Mouse (Mus musculus) liver, embryonic 15.5 days (tissue): ENCODE data around the gene Tex37. TPM values are rescaled to one million over a fixed set of nuclear protein-coding genes. Genes with fewer than 3 reads are reported as not detected.
A peak's percentile ranks its signal among the peaks of the same experiment; 100 is the strongest.

Source experiments
- ATAC-seq: fragments of 200-750 bp; cut with Nextera tagmentation; 2 replicates; pipeline ENCODE4 v1.8.0; 2017; ENCODE audit warnings: moderate number of reproducible peaks, mild to moderate bottlenecking, moderate library complexity; ENCODE audit not compliant: insufficient read depth
- H3K27ac ChIP-seq: fragments of 300-500 bp; sonication (generic); replicated peaks from 2 replicates; pipeline ENCODE4 v1.5.1; 2015; ENCODE audit warnings: mild to moderate bottlenecking, inconsistent platforms
- H3K27me3 ChIP-seq: fragments of 300-500 bp; sonication (generic); 2 replicates; pipeline ENCODE4 v1.6.1; 2015; ENCODE audit warnings: mild to moderate bottlenecking, inconsistent platforms
- H3K36me3 ChIP-seq: fragments of 300-500 bp; sonication (generic); replicated peaks from 2 replicates; pipeline ENCODE4 v1.6.1; 2015; ENCODE audit warnings: moderate library complexity, mild to moderate bottlenecking, inconsistent platforms
- H3K4me1 ChIP-seq: fragments of 300-500 bp; sonication (generic); replicated peaks from 2 replicates; pipeline ENCODE4 v1.6.1; 2015; ENCODE audit warnings: inconsistent platforms
- H3K4me2 ChIP-seq: fragments of 300-500 bp; sonication (generic); 2 replicates; pipeline ENCODE4 v1.6.1; 2015; ENCODE audit warnings: moderate library complexity, mild to moderate bottlenecking, inconsistent platforms
- H3K4me3 ChIP-seq: fragments of 300-500 bp; sonication (generic); replicated peaks from 2 replicates; pipeline ENCODE4 v1.5.1; 2015; ENCODE audit warnings: mild to moderate bottlenecking, inconsistent platforms
- H3K9ac ChIP-seq: fragments of 300-500 bp; sonication (generic); 2 replicates; pipeline ENCODE4 v1.6.1; 2015; ENCODE audit warnings: moderate library complexity, mild to moderate bottlenecking, inconsistent platforms
- H3K9me3 ChIP-seq: fragments of 300-500 bp; sonication (generic); replicated peaks from 2 replicates; pipeline ENCODE4 v1.6.1; 2016; ENCODE audit warnings: inconsistent platforms
- WGBS: fragments of 180-500 bp; shearing (Covaris S2); methylation state at CpG from one replicate; pipeline ENCODE4 v1.1.7; 2015; ENCODE audit warnings: mixed read lengths; ENCODE audit not compliant: insufficient replicate concordance; 5-methylcytosine and 5-hydroxymethylcytosine counted together
- polyA plus RNA-seq: library from polyadenylated mRNA; unstranded; fragments of >200 nt; fragmentation: Nextera tagmentation; extraction: Ambion mirVana; gene quantifications from 2 replicates; pipeline ENCODE4 v1.2.1, GENCODE M21; 2015

Gene Tex37
- polyA plus RNA-seq, 1 experiment from 2014 or later, result not detected

DNA sequence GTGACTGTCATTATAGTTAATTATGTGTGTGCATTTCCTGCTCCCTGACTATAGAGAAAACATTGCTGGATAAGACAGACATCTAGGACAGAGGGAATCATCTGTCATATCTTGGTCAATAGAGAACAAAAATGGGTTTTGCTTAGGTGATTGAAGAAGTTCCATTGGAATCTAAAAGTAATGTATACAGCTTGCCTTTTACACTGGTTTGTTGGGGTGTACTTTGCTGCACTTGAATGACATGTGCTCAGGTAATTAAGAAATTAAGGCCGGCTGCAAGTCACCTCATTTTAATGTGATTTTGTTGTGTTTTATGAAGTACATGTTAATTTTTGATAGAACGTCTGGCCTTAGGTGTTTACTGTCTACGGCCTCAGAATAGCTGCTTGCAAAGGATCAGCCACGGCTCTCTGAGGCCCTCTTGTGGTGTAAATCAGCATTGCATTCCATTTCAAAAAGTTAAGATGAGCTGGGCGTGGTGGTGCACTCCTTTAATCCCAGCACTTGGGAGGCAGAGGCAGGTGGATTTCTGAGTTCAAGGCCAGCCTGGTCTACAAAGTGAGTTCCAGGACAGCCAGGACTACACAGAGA lies 37.9 kb downstream of the Tex37 start:
- ATAC-seq, result no peak
- 7% methylated on average over 5 of the region's 5 CpGs for WGBS
- Histone ChIP-seq H3K9ac (no peak overlapping the region), H3K36me3 (peaks cover 56% of the 10 kb centered on the region), H3K27me3 (no peaks in the 10 kb centered on the region), H3K9me3 (no peaks in the 10 kb centered on the region), H3K4me2 (no peak overlapping the region), H3K27ac (no peak overlapping the region), H3K4me3 (no peak overlapping the region), H3K4me1 (no peaks in the 10 kb centered on the region)

GRCm38 (mm10) chr6:70875017-70875416 lies 43.7 kb downstream of the Tex37 start:
- ATAC-seq, result no peak
- H3K4me2 ChIP-seq, result no peak overlapping the region
- H3K4me1 ChIP-seq, result peaks cover 17% of the 10 kb centered on the region; the same call in 1 of the 2 replicates
- H3K36me3 ChIP-seq, result peaks cover 16% of the 10 kb centered on the region; the same call in 1 of the 2 replicates
- H3K9ac ChIP-seq, result no peak overlapping the region
- H3K27me3 ChIP-seq, result no peaks in the 10 kb centered on the region
- no peak overlapping the region for H3K27ac ChIP-seq
- no peaks in the 10 kb centered on the region for H3K9me3 ChIP-seq
- H3K4me3 ChIP-seq, result no peak overlapping the region
- WGBS, result 73% methylated on average over 1 of the region's 1 CpGs

DNA sequence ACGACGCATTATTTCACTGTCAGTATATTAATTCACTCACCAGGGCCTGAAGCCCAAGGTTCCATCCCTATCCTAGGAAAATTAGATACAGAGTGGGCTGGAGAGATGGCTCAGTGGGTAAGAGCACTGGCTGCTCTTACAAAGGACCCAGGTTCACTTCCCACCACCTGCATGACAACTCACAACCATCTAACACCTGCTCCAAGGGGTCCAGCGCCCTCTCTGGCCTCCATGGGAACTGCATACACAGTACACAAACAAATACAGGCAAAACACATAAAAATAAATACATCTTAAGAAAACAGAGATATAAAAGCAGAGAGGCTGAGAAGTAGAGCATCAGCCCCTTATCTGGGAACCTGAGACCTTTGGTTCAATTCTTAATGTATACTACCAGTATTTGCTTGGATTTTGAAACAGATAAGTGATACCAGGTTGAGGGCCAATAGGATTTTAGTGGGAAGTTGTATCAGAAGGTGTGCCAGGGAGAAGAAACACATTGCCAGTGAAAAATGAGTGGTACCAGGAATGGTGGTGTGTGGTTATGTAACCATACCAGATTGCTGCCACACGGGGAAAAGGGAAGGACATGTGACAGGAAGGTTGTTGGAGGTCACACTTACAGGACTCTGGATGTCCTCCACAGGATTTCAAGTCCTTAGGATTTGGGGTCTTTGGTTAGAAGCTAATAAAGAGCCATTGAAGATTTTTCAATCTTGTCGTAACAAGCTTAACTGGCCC lies 44.5 kb downstream of the Tex37 start:
- Histone ChIP-seq H3K9me3 (no peaks in the 10 kb centered on the region), H3K4me2 (no peak overlapping the region), H3K27me3 (no peaks in the 10 kb centered on the region), H3K9ac (no peak overlapping the region), H3K4me1 (peaks cover 17% of the 10 kb centered on the region; the same call in 1 of the 2 replicates), H3K36me3 (peaks cover 8% of the 10 kb centered on the region; the same call in 1 of the 2 replicates), H3K27ac (no peak overlapping the region), H3K4me3 (no peak overlapping the region)
- ATAC-seq, result no peak
- WGBS, result 58% methylated on average over 5 of the region's 5 CpGs

- Histone ChIP-seq H3K9ac (no peak overlapping the region), H3K9me3 (no peaks in the 10 kb centered on the region), H3K36me3 (0 out of 2 replicates have a peak, but pooled peaks cover 3% of the 10 kb centered on the region), H3K27me3 (no peaks in the 10 kb centered on the region), H3K4me3 (no peak overlapping the region), H3K4me2 (no peak overlapping the region), H3K27ac (no peak overlapping the region), H3K4me1 (peaks cover 17% of the 10 kb centered on the region; the same call in 1 of the 2 replicates)
- WGBS, result 72% methylated on average over 7 of the region's 7 CpGs
- no peak for ATAC-seq
Observed at GRCm38 (mm10) chr6:70872570-70872969, 46.2 kb downstream of the Tex37 start.

- no peak overlapping the region for H3K4me3 ChIP-seq
- H3K9ac ChIP-seq, result no peak overlapping the region
- H3K36me3 ChIP-seq, result 0 out of 2 replicates have a peak, but pooled peaks cover 3% of the 10 kb centered on the region
- ATAC-seq, result peak; percentile 25; the same call in 1 of the 2 replicates
- no peak overlapping the region for H3K27ac ChIP-seq
- no peak overlapping the region for H3K4me2 ChIP-seq
- WGBS, result 80% methylated on average over 10 of the region's 10 CpGs
- H3K27me3 ChIP-seq, result no peaks in the 10 kb centered on the region
- H3K9me3 ChIP-seq, result no peaks in the 10 kb centered on the region
- peaks cover 17% of the 10 kb centered on the region; the same call in 1 of the 2 replicates for H3K4me1 ChIP-seq
Observed at GRCm38 (mm10) chr6:70872128-70872527, 46.6 kb downstream of the Tex37 start.

GRCm38 (mm10) chr6:70871511-70871980 lies 47.2 kb downstream of the Tex37 start:
- H3K27me3 ChIP-seq, result no peaks in the 10 kb centered on the region
- H3K36me3 ChIP-seq, result no peaks in the 10 kb centered on the region
- H3K4me1 ChIP-seq, result peaks cover 17% of the 10 kb centered on the region; the same call in 1 of the 2 replicates
- H3K4me2 ChIP-seq, result no peak overlapping the region
- H3K9me3 ChIP-seq, result no peaks in the 10 kb centered on the region
- H3K27ac ChIP-seq, result no peak overlapping the region
- ATAC-seq, result no peak
- 46% methylated on average over 14 of the region's 14 CpGs for WGBS
- H3K4me3 ChIP-seq, result no peak overlapping the region
- no peak overlapping the region for H3K9ac ChIP-seq

DNA sequence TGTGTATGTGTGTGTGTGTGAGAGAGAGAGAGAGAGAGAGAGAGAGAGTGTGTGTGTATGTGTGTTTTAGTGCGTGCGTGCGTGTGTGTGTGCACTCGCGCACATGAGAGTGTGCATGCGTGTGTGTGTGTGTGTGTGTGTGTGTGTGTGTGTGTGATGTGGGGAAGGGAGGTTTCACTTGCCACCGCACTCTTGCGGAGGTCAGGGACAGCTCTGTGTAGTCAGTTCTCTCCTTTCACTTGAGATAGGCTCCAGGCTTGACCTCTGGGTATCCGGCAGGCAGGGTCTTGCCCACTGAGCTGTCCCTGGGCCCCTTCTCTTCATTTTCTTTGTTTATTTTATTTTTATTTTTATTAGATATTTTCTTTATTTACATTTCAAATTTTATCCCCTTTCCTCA lies 51.4 kb downstream of the Tex37 start:
- H3K36me3 ChIP-seq, result no peaks in the 10 kb centered on the region
- no peaks in the 10 kb centered on the region for H3K9me3 ChIP-seq
- H3K4me1 ChIP-seq, result peaks cover 12% of the 10 kb centered on the region; the same call in 1 of the 2 replicates
- ATAC-seq, result no peak
- H3K4me2 ChIP-seq, result no peak overlapping the region
- H3K4me3 ChIP-seq, result no peak overlapping the region
- 78% methylated on average over 9 of the region's 9 CpGs for WGBS
- no peaks in the 10 kb centered on the region for H3K27me3 ChIP-seq
- H3K27ac ChIP-seq, result no peak overlapping the region
- no peak overlapping the region for H3K9ac ChIP-seq

- no peaks in the 10 kb centered on the region for H3K27me3 ChIP-seq
- no peak for ATAC-seq
Observed at GRCm38 (mm10) chr6:70866761-70867160, 52.0 kb downstream of the Tex37 start.

GRCm38 (mm10) chr6:70864285-70864684 lies 54.4 kb downstream of the Tex37 start:
- Histone ChIP-seq H3K27ac (no peak overlapping the region), H3K4me1 (peaks cover 12% of the 10 kb centered on the region), H3K4me3 (no peak overlapping the region), H3K9ac (no peak overlapping the region), H3K27me3 (no peaks in the 10 kb centered on the region), H3K36me3 (peaks cover 12% of the 10 kb centered on the region), H3K9me3 (no peaks in the 10 kb centered on the region), H3K4me2 (no peak overlapping the region)
- no peak for ATAC-seq
- 61% methylated on average over 6 of the region's 6 CpGs for WGBS

More at GRCm38 (mm10) chr6:70866761-70867160, 52.0 kb downstream of the Tex37 start:
- Histone ChIP-seq H3K9me3 (no peaks in the 10 kb centered on the region), H3K36me3 (no peaks in the 10 kb centered on the region), H3K4me1 (peaks cover 14% of the 10 kb centered on the region), H3K4me2 (no peak overlapping the region), H3K4me3 (no peak overlapping the region), H3K27ac (no peak overlapping the region), H3K9ac (no peak overlapping the region)
- 71% methylated on average over 5 of the region's 5 CpGs for WGBS
